Mouse (Mus musculus): ENCODE measurements around the gene Snap47. TPM values are rescaled to one million over a fixed set of nuclear protein-coding genes. Genes with fewer than 3 reads are reported as not detected.
A peak's percentile ranks its signal among the peaks of the same experiment; 100 is the strongest.

The Snap47 gene
- polyA plus RNA-seq, 1 experiment = 14.4 TPM

GRCm38 (mm10) chr11:59437954-59438353 is 13.0 kb downstream of the Snap47 start:
- no peaks in the 10 kb centered on the region for H3K4me1 ChIP-seq (ENCODE audit: control insufficient read depth, insufficient read depth, low read length)
- TF ChIP-seq POLR2A (IDR thresholded peaks at IDR 0.05; ENCODE audit: borderline replicate concordance, control insufficient read depth, low read depth, low read length) (no peak), CTCF (IDR thresholded peaks at IDR 0.05; ENCODE audit: control insufficient read depth, insufficient read depth, low read length) (no peak)
- 73% methylated on average over 12 of the region's 12 CpGs for WGBS
- no peak overlapping the region for H3K27ac ChIP-seq (ENCODE audit: control insufficient read depth, insufficient read depth, low read depth, low read length, poor library complexity)
- H3K4me3 ChIP-seq (replicated peaks; ENCODE audit: control insufficient read depth, low read depth, low read length) = no peak overlapping the region

GRCm38 (mm10) chr11:59432261-59432660 is 18.7 kb downstream of the Snap47 start:
- WGBS = 65% methylated on average over 3 of the region's 3 CpGs
- no peak overlapping the region for H3K27ac ChIP-seq (ENCODE audit: control insufficient read depth, insufficient read depth, low read depth, low read length, poor library complexity)

GRCm38 (mm10) chr11:59429959-59430358 is 21.0 kb downstream of the Snap47 start:
- TF ChIP-seq CTCF (IDR thresholded peaks at IDR 0.05; ENCODE audit: control insufficient read depth, insufficient read depth, low read length) (no peak), POLR2A (IDR thresholded peaks at IDR 0.05; ENCODE audit: borderline replicate concordance, control insufficient read depth, low read depth, low read length) (no peak)
- H3K4me3 ChIP-seq (replicated peaks; ENCODE audit: control insufficient read depth, low read depth, low read length) = no peak overlapping the region
- H3K4me1 ChIP-seq (ENCODE audit: control insufficient read depth, insufficient read depth, low read length) = no peaks in the 10 kb centered on the region; the same call in 1 of the 2 replicates
- no peak overlapping the region for H3K27ac ChIP-seq (ENCODE audit: control insufficient read depth, insufficient read depth, low read depth, low read length, poor library complexity)
- WGBS = 88% methylated on average over 1 of the region's 1 CpGs

More at GRCm38 (mm10) chr11:59432261-59432660, 18.7 kb downstream of the Snap47 start:
- Histone ChIP-seq H3K4me1 (ENCODE audit: control insufficient read depth, insufficient read depth, low read length) (no peaks in the 10 kb centered on the region; the same call in 1 of the 2 replicates), H3K4me3 (replicated peaks; ENCODE audit: control insufficient read depth, low read depth, low read length) (no peak overlapping the region)
- no peak for TF ChIP-seq CTCF (IDR thresholded peaks at IDR 0.05; ENCODE audit: control insufficient read depth, insufficient read depth, low read length)
- TF ChIP-seq POLR2A (IDR thresholded peaks at IDR 0.05; ENCODE audit: borderline replicate concordance, control insufficient read depth, low read depth, low read length) = no peak

- WGBS = 81% methylated on average over 9 of the region's 9 CpGs
- Histone ChIP-seq H3K4me1 (ENCODE audit: control insufficient read depth, insufficient read depth, low read length) (no peaks in the 10 kb centered on the region; the same call in 1 of the 2 replicates), H3K4me3 (replicated peaks; ENCODE audit: control insufficient read depth, low read depth, low read length) (no peak overlapping the region), H3K27ac (ENCODE audit: control insufficient read depth, insufficient read depth, low read depth, low read length, poor library complexity) (no peak overlapping the region)
- no peak for TF ChIP-seq POLR2A (IDR thresholded peaks at IDR 0.05; ENCODE audit: borderline replicate concordance, control insufficient read depth, low read depth, low read length)
These were observed 22.8 kb downstream of the Snap47 start for GRCm38 (mm10) chr11:59428057-59428660.

GRCm38 (mm10) chr11:59425671-59426101 is 25.3 kb downstream of the Snap47 start:
- TF ChIP-seq POLR2A (IDR thresholded peaks at IDR 0.05; ENCODE audit: borderline replicate concordance, control insufficient read depth, low read depth, low read length) = no peak
- peak; percentile 25; the same call in 1 of the 2 replicates for TF ChIP-seq CTCF (IDR thresholded peaks at IDR 0.05; ENCODE audit: control insufficient read depth, insufficient read depth, low read length)
- 6% methylated on average over 7 of the region's 7 CpGs for WGBS
- H3K4me3 ChIP-seq (replicated peaks; ENCODE audit: control insufficient read depth, low read depth, low read length) = no peak overlapping the region
- peaks cover 4% of the 10 kb centered on the region for H3K4me1 ChIP-seq (ENCODE audit: control insufficient read depth, insufficient read depth, low read length)
- no peak overlapping the region for H3K27ac ChIP-seq (ENCODE audit: control insufficient read depth, insufficient read depth, low read depth, low read length, poor library complexity)

GRCm38 (mm10) chr11:59423010-59423588 is 27.9 kb downstream of the Snap47 start:
- Histone ChIP-seq H3K27ac (ENCODE audit: control insufficient read depth, insufficient read depth, low read depth, low read length, poor library complexity) (no peak overlapping the region), H3K4me3 (replicated peaks; ENCODE audit: control insufficient read depth, low read depth, low read length) (no peak overlapping the region), H3K4me1 (ENCODE audit: control insufficient read depth, insufficient read depth, low read length) (peaks cover 6% of the 10 kb centered on the region)
- no peak for TF ChIP-seq POLR2A (IDR thresholded peaks at IDR 0.05; ENCODE audit: borderline replicate concordance, control insufficient read depth, low read depth, low read length)
- TF ChIP-seq CTCF (IDR thresholded peaks at IDR 0.05; ENCODE audit: control insufficient read depth, insufficient read depth, low read length) = no peak
- WGBS = 63% methylated on average over 5 of the region's 5 CpGs

- no peak for TF ChIP-seq CTCF (IDR thresholded peaks at IDR 0.05; ENCODE audit: control insufficient read depth, insufficient read depth, low read length)
- peaks cover 6% of the 10 kb centered on the region for H3K4me1 ChIP-seq (ENCODE audit: control insufficient read depth, insufficient read depth, low read length)
- H3K4me3 ChIP-seq (replicated peaks; ENCODE audit: control insufficient read depth, low read depth, low read length) = no peak overlapping the region
- WGBS = 16% methylated on average over 2 of the region's 2 CpGs
- H3K27ac ChIP-seq (ENCODE audit: control insufficient read depth, insufficient read depth, low read depth, low read length, poor library complexity) = no peak overlapping the region
These were observed 29.0 kb downstream of the Snap47 start for GRCm38 (mm10) chr11:59421967-59422366.

GRCm38 (mm10) chr11:59421436-59421835 is 29.6 kb downstream of the Snap47 start:
- whole genome bisulfite sequencing = 14% methylated on average over 8 of the region's 8 CpGs
- TF ChIP-seq CTCF (IDR thresholded peaks at IDR 0.05; ENCODE audit: control insufficient read depth, insufficient read depth, low read length) (no peak), POLR2A (IDR thresholded peaks at IDR 0.05; ENCODE audit: borderline replicate concordance, control insufficient read depth, low read depth, low read length) (no peak)
- Histone ChIP-seq H3K27ac (ENCODE audit: control insufficient read depth, insufficient read depth, low read depth, low read length, poor library complexity) (no peak overlapping the region), H3K4me1 (ENCODE audit: control insufficient read depth, insufficient read depth, low read length) (peaks cover 6% of the 10 kb centered on the region), H3K4me3 (replicated peaks; ENCODE audit: control insufficient read depth, low read depth, low read length) (no peak overlapping the region)
